Mouse (Mus musculus) embryonic fibroblast, embryonic 13.5 days (primary cell): ENCODE measurements around the gene Krtap6-5. TPM values are rescaled to one million over a fixed set of nuclear protein-coding genes. Genes with fewer than 3 reads are reported as not detected.
"Not testable (repeated sequence)": the region's sequence is repeated elsewhere in the genome, so short reads cannot be mapped to it uniquely, and the experiment has no call there.

ENCODE experiments used
- H3K27ac ChIP-seq: 2 replicates; pipeline ENCODE4 v1.5.1; 2012; ENCODE audit warnings: low read length, control low read depth, inconsistent platforms; ENCODE audit not compliant: insufficient read depth
- H3K4me1 ChIP-seq: 2 replicates; pipeline ENCODE4 v1.6.1; 2011; ENCODE audit warnings: low read length; ENCODE audit not compliant: control insufficient read depth, insufficient read depth
- H3K4me3 ChIP-seq: 2 replicates; pipeline ENCODE4 v1.5.1; 2011; ENCODE audit warnings: mild to moderate bottlenecking, control low read depth, low read length; ENCODE audit not compliant: insufficient read depth
- CTCF ChIP-seq: IDR thresholded peaks from 2 replicates; pipeline ENCODE4 v1.5.1; 2011; ENCODE audit warnings: mild to moderate bottlenecking, control low read depth, low read length, moderate library complexity, borderline replicate concordance; ENCODE audit not compliant: insufficient read depth
- POLR2A ChIP-seq: IDR thresholded peaks from 2 replicates; pipeline ENCODE4 v1.6.1; 2011; ENCODE audit warnings: low read depth, mild to moderate bottlenecking, control low read depth, low read length, moderate library complexity
- polyA plus RNA-seq: library from polyadenylated mRNA; stranded (reverse); fragments of >200 nt; gene quantifications from 2 replicates; pipeline ENCODE4 v1.2.4, GENCODE M21; 2011; ENCODE audit warnings: low read depth; ENCODE audit not compliant: missing spikeins, insufficient read length

Krtap6-5 gene
- polyA plus RNA-seq = not detected in 2 replicates

DNA sequence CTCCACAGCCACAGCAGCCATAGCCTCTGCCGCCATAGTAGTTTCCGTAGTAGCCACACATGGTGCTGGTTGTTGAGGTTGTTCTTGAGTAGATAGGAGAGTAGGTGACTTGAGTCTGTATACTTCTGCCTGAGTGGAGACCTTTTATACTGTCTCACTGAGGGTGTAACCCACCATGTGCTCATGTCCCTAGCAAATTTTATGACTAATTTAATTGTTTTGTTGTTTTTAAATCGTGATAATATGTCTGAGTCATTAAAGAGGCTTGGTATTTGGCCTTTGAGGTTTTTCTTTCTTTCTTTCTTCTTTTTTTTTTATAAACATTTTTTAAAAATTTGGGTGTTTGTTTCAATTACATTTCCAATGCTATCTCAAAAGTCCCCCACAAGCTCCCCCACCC, at the start of gene Krtap6-5:
TSS of gene Krtap6-5 (minus strand) at position 101 of the 400 bp plus-strand sequence.
- no peak for TF ChIP-seq POLR2A
- TF ChIP-seq CTCF = no peak
- no peak within 1 kb of the TSS for H3K27ac ChIP-seq
- no peaks in the 10 kb centered on the region for H3K4me1 ChIP-seq
- no peak within 1 kb of the TSS for H3K4me3 ChIP-seq

GRCm38 (mm10) chr16:89071041-89071440, 23.4 kb upstream of the Krtap6-5 start:
- H3K27ac ChIP-seq, H3K4me3 ChIP-seq, H3K4me1 ChIP-seq: not testable (repeated sequence)

- not testable (repeated sequence) for H3K27ac ChIP-seq, H3K4me3 ChIP-seq, H3K4me1 ChIP-seq
These were observed 16.2 kb upstream of the Krtap6-5 start, which contains the start of gene 1110025L11Rik for GRCm38 (mm10) chr16:89063902-89064301. Gene 1110025L11Rik (minus strand): TSS chr16:89064002.

GRCm38 (mm10) chr16:89041372-89041771, 6.3 kb downstream of the Krtap6-5 start, which contains the start of gene Gm10228:
Gene Gm10228 (minus strand): TSS chr16:89041472.
- not testable (repeated sequence) for H3K4me3 ChIP-seq, H3K4me1 ChIP-seq, H3K27ac ChIP-seq

- not testable (repeated sequence) for H3K4me3 ChIP-seq, H3K4me1 ChIP-seq, H3K27ac ChIP-seq
These were observed 16.3 kb downstream of the Krtap6-5 start, which contains the start of gene Krtap6-1 for GRCm38 (mm10) chr16:89031399-89031798. Gene Krtap6-1 (plus strand): TSS chr16:89031699.

DNA sequence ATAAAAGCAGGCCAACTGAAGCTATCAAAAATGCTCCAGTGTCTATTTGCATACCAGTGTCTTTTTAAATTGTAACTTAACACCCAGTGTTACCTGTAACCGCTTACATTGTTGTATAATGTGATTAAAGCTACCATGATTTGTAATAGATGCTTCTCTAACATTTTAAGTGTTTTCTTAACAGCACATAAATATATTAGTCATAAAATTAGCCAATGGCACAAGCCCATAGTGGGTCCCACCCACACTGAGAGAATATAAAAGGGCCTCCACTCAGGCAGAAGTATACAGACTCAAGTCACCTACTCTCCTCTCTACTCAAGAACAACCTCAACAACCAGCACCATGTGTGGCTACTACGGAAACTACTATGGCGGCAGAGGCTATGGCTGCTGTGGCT, 32.7 kb downstream of the Krtap6-5 start, which contains the start of gene Gm10229:
TSS of gene Gm10229 (plus strand) at position 301 of the 400 bp plus-strand sequence.
- H3K4me3 ChIP-seq, H3K27ac ChIP-seq: not testable (repeated sequence)

GRCm38 (mm10) chr16:89013973-89014372, 33.7 kb downstream of the Krtap6-5 start:
- Histone ChIP-seq H3K4me3 (no peak overlapping the region), H3K4me1 (no peaks in the 10 kb centered on the region), H3K27ac (no peak overlapping the region)
- TF ChIP-seq POLR2A = no peak
- no peak for TF ChIP-seq CTCF

More for the DNA sequence above, 32.7 kb downstream of the Krtap6-5 start, which contains the start of gene Gm10229:
- not testable (repeated sequence) for H3K4me1 ChIP-seq

GRCm38 (mm10) chr16:89010659-89011058, 37.0 kb downstream of the Krtap6-5 start, which contains the start of gene Krtap22-2:
Gene Krtap22-2 (minus strand): TSS chr16:89010759.
- H3K27ac ChIP-seq = no peak within 1 kb of the TSS
- H3K4me3 ChIP-seq = no peak within 1 kb of the TSS
- TF ChIP-seq CTCF (no peak), POLR2A (no peak)
- no peaks in the 10 kb centered on the region for H3K4me1 ChIP-seq

Other genes with a start within 250 kb of the Krtap6-5 start
- gene Gm20741, start 235.7 kb downstream of the Krtap6-5 start, polyA plus RNA-seq = not detected in 2 replicates
- gene Krtap15, start 227.7 kb downstream of the Krtap6-5 start, polyA plus RNA-seq = not detected in 2 replicates
- not detected in 2 replicates for gene Krtap14, start 221.7 kb downstream of the Krtap6-5 start, polyA plus RNA-seq
- not detected in 2 replicates for gene Krtap19-1, start 178.5 kb downstream of the Krtap6-5 start, polyA plus RNA-seq
- gene Krtap19-2, start 173.6 kb downstream of the Krtap6-5 start, polyA plus RNA-seq = not detected in 2 replicates
- not detected in 2 replicates for gene Krtap19-3, start 169.8 kb downstream of the Krtap6-5 start, polyA plus RNA-seq
- not detected in 2 replicates for gene Krtap19-4, start 162.8 kb downstream of the Krtap6-5 start, polyA plus RNA-seq
- gene Krtap19-5, start 151.4 kb downstream of the Krtap6-5 start, polyA plus RNA-seq = not detected in 2 replicates
- gene Krtap19-9b, start 115.6 kb downstream of the Krtap6-5 start, polyA plus RNA-seq = not detected in 2 replicates
- gene Krtap16-3, start 85.0 kb downstream of the Krtap6-5 start, polyA plus RNA-seq = not detected in 2 replicates
- gene Krtap22-2, start 37.1 kb downstream of the Krtap6-5 start, polyA plus RNA-seq = not detected in 2 replicates
- not detected in 2 replicates for gene Gm10229, start 32.6 kb downstream of the Krtap6-5 start, polyA plus RNA-seq
- not detected in 2 replicates for gene Krtap6-1, start 16.2 kb downstream of the Krtap6-5 start, polyA plus RNA-seq
- not detected in 2 replicates for gene Gm10228, start 6.4 kb downstream of the Krtap6-5 start, polyA plus RNA-seq
- gene 1110025L11Rik, start 16.1 kb upstream of the Krtap6-5 start, polyA plus RNA-seq = not detected in 2 replicates
- not detected in 2 replicates for gene Krtap6-3, start 36.1 kb upstream of the Krtap6-5 start, polyA plus RNA-seq
- not detected in 2 replicates for gene Gm6358, start 93.0 kb upstream of the Krtap6-5 start, polyA plus RNA-seq
- not detected in 2 replicates for gene Gm10061, start 103.2 kb upstream of the Krtap6-5 start, polyA plus RNA-seq
- not detected in 2 replicates for gene Gm9789, start 110.1 kb upstream of the Krtap6-5 start, polyA plus RNA-seq
- not detected in 2 replicates for gene Gm7735, start 121.6 kb upstream of the Krtap6-5 start, polyA plus RNA-seq
- not detected in 2 replicates for gene 1110057P08Rik, start 126.9 kb upstream of the Krtap6-5 start, polyA plus RNA-seq
- not detected in 2 replicates for gene Krtap20-2, start 158.0 kb upstream of the Krtap6-5 start, polyA plus RNA-seq